Mouse (Mus musculus): ENCODE measurements around the gene Kif16b. TPM values are rescaled to one million over a fixed set of nuclear protein-coding genes. Genes with fewer than 3 reads are reported as not detected.
"Not testable (repeated sequence)": the region's sequence is repeated elsewhere in the genome, so short reads cannot be mapped to it uniquely, and the experiment has no call there.

The Kif16b gene
- polyA plus RNA-seq, 1 experiment from 2014 or later: 3.7 TPM

GRCm38 (mm10) chr2:142596176-142597170, 304.9 kb downstream of the Kif16b start:
- ATAC-seq (ENCODE audit: low FRiP score, low read depth): 0 out of 2 replicates have a peak, but pooled peaks have one; percentile 43
- 59% methylated on average over 17 of the region's 17 CpGs for WGBS

GRCm38 (mm10) chr2:142590938-142591337, 310.4 kb downstream of the Kif16b start:
- no peak overlapping the region for H3K27ac ChIP-seq (replicated peaks)
- no peak for ATAC-seq (ENCODE audit: low FRiP score, low read depth)

More at GRCm38 (mm10) chr2:142596176-142597170, 304.9 kb downstream of the Kif16b start:
- Histone ChIP-seq H3K27ac (replicated peaks) (peak overlapping the region; percentile 6; the same call in 1 of the 2 replicates), H3K27me3 (no peaks in the 10 kb centered on the region), H3K4me2 (no peak overlapping the region), H3K4me1 (replicated peaks) (0 out of 2 replicates have a peak, but pooled peaks cover 13% of the 10 kb centered on the region), H3K9ac (no peak overlapping the region), H3K36me3 (no peaks in the 10 kb centered on the region), H3K9me3 (no peaks in the 10 kb centered on the region), H3K4me3 (no peak overlapping the region)

GRCm38 (mm10) chr2:142590284-142590724, 311.0 kb downstream of the Kif16b start:
- no peaks in the 10 kb centered on the region for H3K27me3 ChIP-seq
- peak overlapping the region; percentile 35 for H3K4me2 ChIP-seq
- WGBS: 12% methylated on average over 6 of the region's 6 CpGs
- no peaks in the 10 kb centered on the region for H3K9me3 ChIP-seq
- no peak overlapping the region for H3K9ac ChIP-seq
- peaks cover 22% of the 10 kb centered on the region for H3K4me1 ChIP-seq (replicated peaks)
- ATAC-seq (ENCODE audit: low FRiP score, low read depth): peak; percentile 60; the same call in 1 of the 2 replicates
- peak overlapping the region; percentile 76 for H3K27ac ChIP-seq (replicated peaks)
- H3K4me3 ChIP-seq: no peak overlapping the region
- H3K36me3 ChIP-seq: no peaks in the 10 kb centered on the region

More at GRCm38 (mm10) chr2:142590938-142591337, 310.4 kb downstream of the Kif16b start:
- Histone ChIP-seq H3K4me3 (no peak overlapping the region), H3K4me2 (no peak overlapping the region), H3K27me3 (no peaks in the 10 kb centered on the region), H3K36me3 (no peaks in the 10 kb centered on the region), H3K9me3 (no peaks in the 10 kb centered on the region), H3K4me1 (replicated peaks) (peaks cover 22% of the 10 kb centered on the region), H3K9ac (no peak overlapping the region)

GRCm38 (mm10) chr2:142589403-142590283, 311.7 kb downstream of the Kif16b start:
- ATAC-seq (ENCODE audit: low FRiP score, low read depth): peak; percentile 85
- no peak overlapping the region for H3K9ac ChIP-seq
- WGBS: 14% methylated on average over 14 of the region's 14 CpGs

GRCm38 (mm10) chr2:142585845-142586244, 315.5 kb downstream of the Kif16b start:
- no peaks in the 10 kb centered on the region for H3K27me3 ChIP-seq
- WGBS: 91% methylated on average over 5 of the region's 5 CpGs
- H3K36me3 ChIP-seq: no peaks in the 10 kb centered on the region
- peaks cover 20% of the 10 kb centered on the region for H3K4me1 ChIP-seq (replicated peaks)
- no peak overlapping the region for H3K4me3 ChIP-seq
- H3K27ac ChIP-seq (replicated peaks): no peak overlapping the region
- H3K9me3 ChIP-seq: no peaks in the 10 kb centered on the region
- H3K4me2 ChIP-seq: no peak overlapping the region
- H3K9ac ChIP-seq: no peak overlapping the region
- ATAC-seq (ENCODE audit: low FRiP score, low read depth): no peak

More at GRCm38 (mm10) chr2:142589403-142590283, 311.7 kb downstream of the Kif16b start:
- Histone ChIP-seq H3K9me3 (no peaks in the 10 kb centered on the region), H3K27ac (replicated peaks) (peak overlapping the region; percentile 76), H3K4me3 (no peak overlapping the region), H3K36me3 (no peaks in the 10 kb centered on the region), H3K4me1 (replicated peaks) (peaks cover 22% of the 10 kb centered on the region), H3K4me2 (peak overlapping the region; percentile 35), H3K27me3 (no peaks in the 10 kb centered on the region)

GRCm38 (mm10) chr2:142584851-142585737, 316.2 kb downstream of the Kif16b start:
- Histone ChIP-seq H3K4me1 (replicated peaks) (peaks cover 13% of the 10 kb centered on the region), H3K36me3 (no peaks in the 10 kb centered on the region), H3K27ac (replicated peaks) (no peak overlapping the region), H3K4me3 (no peak overlapping the region), H3K4me2 (no peak overlapping the region), H3K9ac (no peak overlapping the region), H3K27me3 (no peaks in the 10 kb centered on the region), H3K9me3 (no peaks in the 10 kb centered on the region)
- WGBS: 88% methylated on average over 11 of the region's 11 CpGs
- no peak for ATAC-seq (ENCODE audit: low FRiP score, low read depth)

GRCm38 (mm10) chr2:142580449-142580848, 320.9 kb downstream of the Kif16b start:
- H3K27ac ChIP-seq (replicated peaks): no peak overlapping the region
- H3K4me2 ChIP-seq: no peak overlapping the region
- no peak overlapping the region for H3K9ac ChIP-seq
- no peaks in the 10 kb centered on the region for H3K36me3 ChIP-seq
- no peaks in the 10 kb centered on the region for H3K27me3 ChIP-seq
- H3K4me3 ChIP-seq: no peak overlapping the region
- H3K9me3 ChIP-seq: no peaks in the 10 kb centered on the region
- no peaks in the 10 kb centered on the region for H3K4me1 ChIP-seq (replicated peaks)
- ATAC-seq (ENCODE audit: low FRiP score, low read depth): no peak

GRCm38 (mm10) chr2:142577414-142577813, 323.9 kb downstream of the Kif16b start:
- H3K36me3 ChIP-seq; ATAC-seq (ENCODE audit: low FRiP score, low read depth); H3K4me1 ChIP-seq (replicated peaks); H3K9ac ChIP-seq; H3K27me3 ChIP-seq; H3K9me3 ChIP-seq; H3K27ac ChIP-seq (replicated peaks); H3K4me2 ChIP-seq; H3K4me3 ChIP-seq: not testable (repeated sequence)
- 75% methylated on average over 9 of the region's 9 CpGs for WGBS

- Histone ChIP-seq H3K36me3 (no peaks in the 10 kb centered on the region), H3K27ac (replicated peaks) (no peak overlapping the region), H3K4me3 (no peak overlapping the region), H3K9ac (no peak overlapping the region), H3K27me3 (no peaks in the 10 kb centered on the region), H3K4me1 (replicated peaks) (no peaks in the 10 kb centered on the region), H3K4me2 (no peak overlapping the region), H3K9me3 (no peaks in the 10 kb centered on the region)
- 72% methylated on average over 8 of the region's 8 CpGs for WGBS
- ATAC-seq (ENCODE audit: low FRiP score, low read depth): no peak
Observed at GRCm38 (mm10) chr2:142569771-142570170, 331.6 kb downstream of the Kif16b start.

Data from hindbrain, embryonic 15.5 days (tissue).